Mouse (Mus musculus): ENCODE measurements around the gene Dnhd1.
A peak's percentile ranks its signal among the peaks of the same experiment; 100 is the strongest.
"Not testable (repeated sequence)": the region's sequence is repeated elsewhere in the genome, so short reads cannot be mapped to it uniquely, and the experiment has no call there.

Dnhd1 gene

GRCm38 (mm10) chr7:105740089-105740795 lies 89.6 kb downstream of the Dnhd1 start:
- no peak for DNase-seq (ENCODE audit: low read depth, low spot score)

DNA sequence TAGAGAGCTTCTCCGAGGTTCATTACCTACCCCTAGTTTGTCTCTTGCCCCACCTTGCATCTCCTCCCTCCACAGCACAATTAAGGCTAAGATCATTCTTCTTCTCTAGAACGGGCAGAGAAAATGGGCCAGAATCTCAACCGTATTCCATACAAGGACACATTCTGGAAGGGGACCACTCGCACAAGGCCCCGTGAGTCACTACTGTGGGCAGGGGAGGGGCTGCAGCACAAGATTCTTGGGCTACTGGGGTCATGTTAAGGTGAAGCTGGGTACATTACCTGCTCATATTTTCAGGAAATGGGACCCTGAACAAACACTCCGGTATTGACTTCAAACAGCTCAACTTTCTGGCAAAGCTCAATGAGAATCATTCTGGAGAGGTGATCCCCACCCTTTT lies 90.2 kb downstream of the Dnhd1 start:
- DNase-seq (ENCODE audit: low read depth, low spot score): no peak

GRCm38 (mm10) chr7:105741978-105742377 lies 91.4 kb downstream of the Dnhd1 start:
- no peak for DNase-seq (ENCODE audit: low read depth, low spot score)

- DNase-seq (ENCODE audit: low read depth, low spot score): not testable (repeated sequence)
Measured at GRCm38 (mm10) chr7:105742539-105743215, 92.0 kb downstream of the Dnhd1 start.

DNA sequence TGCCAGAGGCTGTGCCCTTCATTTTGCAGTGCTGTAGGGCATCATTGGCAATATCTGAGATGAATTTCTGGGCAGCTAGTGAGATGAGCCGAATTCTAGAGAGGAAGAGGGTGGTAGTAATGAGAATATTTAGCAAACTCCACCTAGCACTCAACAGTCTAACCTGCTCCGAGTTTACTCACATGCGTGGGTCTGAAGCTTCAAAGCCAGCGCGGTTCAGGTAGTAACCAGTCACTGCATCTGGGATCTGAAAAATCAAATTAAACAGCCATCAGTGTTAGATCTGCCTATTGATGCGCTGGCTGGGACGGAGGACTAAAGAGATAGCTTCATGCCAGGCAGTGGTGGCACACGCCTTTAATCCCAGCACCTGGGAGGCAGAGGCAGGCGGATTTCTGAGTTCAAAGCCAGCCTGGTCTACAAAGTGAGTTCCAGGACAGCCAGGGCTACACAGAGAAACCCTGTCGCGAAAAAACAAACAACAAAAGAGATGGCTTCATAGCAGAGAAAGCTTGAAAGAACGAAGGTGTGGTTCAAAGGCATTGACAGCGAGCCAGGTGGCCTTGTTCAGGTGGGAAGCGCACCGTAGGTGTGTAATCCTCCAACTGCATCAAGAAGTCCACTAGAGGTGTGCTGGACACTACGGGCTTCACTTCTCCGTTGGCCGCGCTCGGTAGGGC lies 92.8 kb downstream of the Dnhd1 start:
- DNase-seq (ENCODE audit: low read depth, low spot score): not testable (repeated sequence)

DNA sequence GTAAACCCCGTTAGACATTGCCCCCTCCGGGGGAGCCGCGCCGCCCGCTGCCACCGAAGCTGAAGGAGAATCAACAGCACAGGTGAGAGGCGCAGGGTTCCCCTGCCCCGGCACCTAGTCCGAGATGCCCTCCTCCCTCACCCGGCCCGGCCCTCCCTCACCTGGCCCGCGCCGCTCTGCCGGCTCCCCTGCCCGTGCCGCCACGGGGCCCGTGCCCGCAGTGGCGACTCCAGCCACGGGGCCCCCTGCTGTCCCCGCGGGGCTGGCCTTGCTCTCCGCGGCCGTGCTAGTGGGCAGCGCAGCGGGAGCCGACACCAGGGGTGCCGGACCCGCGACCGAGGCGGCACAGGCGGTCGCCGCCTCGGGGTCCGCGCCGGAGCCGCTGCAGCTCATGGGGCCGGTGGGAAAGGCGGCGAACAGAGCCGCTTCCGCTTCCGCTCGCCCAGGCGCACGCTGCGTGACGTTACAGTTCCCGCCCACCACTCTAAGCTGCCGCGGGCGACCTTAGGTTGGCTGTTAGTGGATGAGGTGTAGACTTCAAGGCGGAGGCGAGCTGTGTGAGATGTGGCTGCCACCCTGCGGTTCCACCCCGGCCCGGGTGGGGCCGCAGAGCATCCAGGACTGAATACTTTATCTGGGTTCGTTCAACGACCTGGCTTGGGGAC lies 93.4 kb downstream of the Dnhd1 start, which contains the start of gene Taf10:
Gene Taf10, minus strand, starts transcription at position 436 of the 665 bp plus-strand sequence.
- DNase-seq (ENCODE audit: low read depth, low spot score): peak; percentile 94

- DNase-seq (ENCODE audit: low read depth, low spot score): no peak
Measured at GRCm38 (mm10) chr7:105747776-105748175, 97.1 kb downstream of the Dnhd1 start.

DNA sequence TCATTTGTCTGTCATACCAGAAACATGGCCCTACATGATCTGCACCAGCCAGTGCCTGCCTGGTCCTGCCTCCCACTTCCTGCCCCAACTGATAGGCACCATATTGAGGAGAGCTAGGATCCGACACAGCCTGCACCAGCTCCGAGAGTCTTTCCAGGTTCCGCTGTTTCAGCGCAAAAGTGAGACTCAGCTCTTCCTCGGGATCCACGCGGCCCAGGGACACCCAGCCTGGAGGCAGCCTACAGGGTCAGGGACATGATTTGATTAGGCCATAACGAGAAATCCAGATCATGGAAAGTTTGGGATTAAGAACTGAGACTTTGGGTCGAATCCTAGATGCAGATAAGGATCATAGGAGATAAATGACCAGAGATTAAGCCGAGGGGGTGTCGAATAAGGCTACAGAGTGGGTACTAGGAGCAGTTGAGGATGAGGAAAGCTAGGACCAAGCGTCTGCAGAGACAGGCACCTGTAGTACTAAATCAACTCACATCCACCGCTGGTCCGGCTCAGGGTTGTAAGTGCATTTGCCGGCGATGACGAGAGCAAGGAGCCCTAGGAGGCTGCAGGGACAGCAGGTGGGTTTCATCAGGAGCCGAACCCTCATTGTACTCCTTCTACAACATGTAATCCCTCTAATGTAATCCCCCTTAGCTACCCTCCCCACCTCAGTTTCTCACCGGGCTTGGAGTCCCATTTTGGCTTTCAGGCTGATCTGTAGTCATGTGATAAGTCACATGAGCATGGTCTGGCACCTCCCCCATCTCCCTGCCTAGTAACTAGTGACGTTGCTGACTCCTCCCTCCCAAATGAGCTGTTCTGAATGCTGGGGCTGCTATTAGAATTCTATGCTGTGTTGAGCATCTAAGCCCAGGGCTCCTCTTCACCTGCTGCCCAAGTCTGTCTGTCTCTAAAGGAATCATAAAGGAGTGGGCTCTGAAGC lies 101.1 kb downstream of the Dnhd1 start, which contains the start of gene Tpp1:
Gene Tpp1, minus strand, starts transcription at position 745 of the 943 bp plus-strand sequence.
- DNase-seq (ENCODE audit: low read depth, low spot score): peak; percentile 93

GRCm38 (mm10) chr7:105752716-105753115 lies 102.1 kb downstream of the Dnhd1 start:
- DNase-seq (ENCODE audit: low read depth, low spot score): no peak

DNA sequence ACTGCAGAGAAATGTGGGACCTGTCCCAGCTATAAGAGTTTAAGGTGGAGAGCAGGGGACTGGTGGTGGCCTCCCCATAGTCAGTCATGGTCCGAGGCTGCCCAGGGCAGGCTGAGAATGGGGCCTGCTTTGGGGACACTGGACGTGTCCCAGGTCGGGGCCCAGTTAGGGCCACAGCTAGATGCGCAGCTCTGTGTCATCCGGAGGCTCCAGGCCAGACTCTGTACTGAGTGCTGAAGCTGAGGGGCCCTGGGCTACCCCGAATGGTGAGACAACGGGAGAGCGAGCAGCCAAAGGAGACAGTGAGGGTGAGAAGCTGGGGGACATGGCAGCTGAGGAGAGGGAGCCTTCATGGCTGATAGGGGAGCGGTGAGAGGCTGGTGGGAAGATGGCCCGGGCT lies 102.7 kb downstream of the Dnhd1 start:
- no peak for DNase-seq (ENCODE audit: low read depth, low spot score)

- no peak for DNase-seq (ENCODE audit: low read depth, low spot score)
Measured at GRCm38 (mm10) chr7:105761813-105762484, 111.3 kb downstream of the Dnhd1 start.

DNA sequence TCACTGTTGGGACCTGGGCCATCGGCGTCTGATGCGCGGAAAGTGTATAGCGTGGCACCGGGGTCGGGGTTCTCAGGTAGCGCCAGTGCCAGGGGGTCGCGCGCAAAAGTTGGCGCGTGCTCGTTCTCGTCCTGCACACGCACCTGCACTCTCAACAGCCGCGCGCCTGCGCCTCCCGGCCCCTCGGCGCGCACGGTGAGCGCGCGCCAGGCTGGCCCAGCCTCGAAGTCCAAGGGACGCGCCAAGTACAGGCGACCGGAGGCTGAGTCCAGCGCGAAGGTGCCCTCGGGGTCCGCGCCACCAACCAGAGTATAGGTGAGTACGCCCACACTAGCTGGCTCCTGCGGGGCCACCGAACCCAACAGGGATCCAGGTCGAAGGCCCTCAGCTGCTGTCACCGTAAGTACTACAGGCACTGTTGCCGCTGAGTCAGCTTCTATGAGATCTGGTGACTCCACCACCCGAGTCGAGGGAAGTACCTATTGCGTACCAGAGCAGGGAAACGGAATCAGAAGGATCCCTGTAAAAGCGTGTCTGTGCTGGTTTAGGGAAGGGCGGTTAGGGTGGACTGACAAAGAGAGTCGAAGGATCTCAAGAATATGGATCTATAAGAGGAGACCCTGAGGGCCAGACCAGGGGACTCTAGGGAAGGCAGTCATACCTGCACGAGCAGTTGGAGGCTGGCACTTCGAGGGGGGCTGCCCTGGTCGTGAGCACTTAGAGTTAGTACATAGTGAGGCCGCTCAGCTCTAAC lies 112.1 kb downstream of the Dnhd1 start:
- DNase-seq (ENCODE audit: low read depth, low spot score): no peak

DNA sequence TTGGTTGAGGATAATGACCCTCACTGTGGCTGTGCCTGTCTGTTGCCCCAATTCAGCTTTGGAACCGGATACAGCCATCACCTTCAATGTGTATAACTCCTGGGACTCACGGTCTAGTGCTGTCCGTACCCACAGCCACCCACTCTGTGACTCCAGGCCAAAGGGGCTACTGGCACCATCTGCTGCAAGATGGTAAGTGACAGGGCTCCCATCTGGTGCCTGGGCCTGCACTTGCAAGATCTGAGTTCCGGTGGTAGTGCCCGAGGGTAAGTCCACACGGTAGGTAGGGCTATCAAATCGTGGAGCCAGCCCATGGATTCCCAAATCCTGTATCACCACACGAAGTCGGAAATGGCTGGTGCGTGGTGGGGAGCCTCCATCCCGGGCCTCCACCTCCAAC lies 113.7 kb downstream of the Dnhd1 start:
- DNase-seq (ENCODE audit: low read depth, low spot score): no peak

- DNase-seq (ENCODE audit: low read depth, low spot score): peak; percentile 60
Measured at GRCm38 (mm10) chr7:105767729-105768165, 117.1 kb downstream of the Dnhd1 start.

- no peak for DNase-seq (ENCODE audit: low read depth, low spot score)
Measured at GRCm38 (mm10) chr7:105769959-105770358, 119.3 kb downstream of the Dnhd1 start.
